Mouse (Mus musculus) brown adipose tissue, adult 24 weeks (tissue): ENCODE data around the gene Cep128. TPM values are rescaled to one million over a fixed set of nuclear protein-coding genes. Genes with fewer than 3 reads are reported as not detected.
"Not testable (repeated sequence)": the region's sequence is repeated elsewhere in the genome, so short reads cannot be mapped to it uniquely, and the experiment has no call there.

Experiments used
- H3K27ac ChIP-seq: fragments of 200-500 bp; replicated peaks from 2 replicates; pipeline ENCODE4 v1.5.1; 2012; ENCODE audit warnings: low read depth, mild to moderate bottlenecking, low read length
- H3K4me1 ChIP-seq: fragments of 200-500 bp; 2 replicates; pipeline ENCODE4 v1.6.1; 2012; ENCODE audit warnings: low read length, mixed read lengths; ENCODE audit not compliant: control insufficient read depth, insufficient read depth, insufficient read length
- H3K4me3 ChIP-seq: fragments of 200-500 bp; 2 replicates; pipeline ENCODE4 v1.5.1; 2012; ENCODE audit warnings: low read depth, mild to moderate bottlenecking, low read length, moderate library complexity; ENCODE audit not compliant: insufficient read depth
- polyA plus RNA-seq: library from polyadenylated mRNA; stranded (reverse); fragments of >200 nt; gene quantifications from 2 replicates; pipeline ENCODE4 v1.2.4, GENCODE M21; 2012; ENCODE audit not compliant: missing spikeins, insufficient read depth, insufficient read length

Gene Cep128
- polyA plus RNA-seq, 1 experiment: 2.7 TPM

- Histone ChIP-seq H3K4me1 (peaks cover 2% of the 10 kb centered on the region; the same call in 1 of the 2 replicates), H3K27ac (no peak overlapping the region), H3K4me3 (no peak overlapping the region)
These were observed 357.1 kb downstream of the Cep128 start for GRCm38 (mm10) chr12:91027100-91027499.

- no peaks in the 10 kb centered on the region for H3K4me1 ChIP-seq
- H3K27ac ChIP-seq: no peak overlapping the region
- H3K4me3 ChIP-seq: no peak overlapping the region
These were observed 369.1 kb downstream of the Cep128 start for GRCm38 (mm10) chr12:91015075-91015474.

- Histone ChIP-seq H3K4me3 (no peak overlapping the region), H3K4me1 (no peaks in the 10 kb centered on the region), H3K27ac (no peak overlapping the region)
These were observed 371.2 kb downstream of the Cep128 start for GRCm38 (mm10) chr12:91013043-91013442.

- H3K27ac ChIP-seq: no peak overlapping the region
- H3K4me1 ChIP-seq: no peaks in the 10 kb centered on the region
- H3K4me3 ChIP-seq: no peak overlapping the region
These were observed 372.0 kb downstream of the Cep128 start for GRCm38 (mm10) chr12:91012184-91012583.

DNA sequence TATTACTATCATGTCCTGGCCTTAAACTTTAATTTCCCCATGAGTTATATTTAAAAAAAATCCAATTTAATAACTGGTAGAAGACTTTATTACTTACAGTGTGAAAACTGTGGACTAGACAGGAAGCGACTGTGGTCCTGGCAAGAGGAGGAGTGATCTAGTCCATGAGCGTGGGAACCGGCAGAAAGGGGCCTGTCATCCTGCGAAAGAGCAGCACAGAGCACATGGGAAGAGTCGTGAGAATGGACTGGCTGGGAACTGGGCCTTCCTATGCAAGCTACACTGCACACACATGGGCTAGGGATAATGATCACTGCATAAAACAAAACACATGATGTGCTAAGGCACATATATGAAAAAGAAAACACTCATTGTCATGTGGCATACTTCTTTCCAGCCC is 375.5 kb downstream of the Cep128 start:
- no peak overlapping the region for H3K4me3 ChIP-seq
- H3K27ac ChIP-seq: no peak overlapping the region
- no peaks in the 10 kb centered on the region for H3K4me1 ChIP-seq

DNA sequence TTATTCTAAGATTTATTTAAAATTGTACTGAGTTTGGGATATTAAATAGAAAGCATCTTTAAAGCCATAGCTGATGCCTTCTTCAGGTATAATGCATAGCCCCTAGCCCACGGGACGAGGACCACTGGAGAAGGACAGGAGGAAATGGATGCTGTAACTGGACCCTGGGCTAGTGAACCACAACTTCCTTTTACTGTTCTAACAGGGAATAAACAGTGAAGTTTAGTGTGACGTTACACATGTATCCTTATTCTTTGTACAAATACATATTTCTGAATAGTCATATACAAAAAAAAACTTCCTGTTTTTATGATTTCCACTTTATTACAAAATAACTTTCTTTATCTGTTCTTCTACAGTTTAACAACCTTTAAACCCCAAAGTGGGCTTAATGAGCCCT is 376.0 kb downstream of the Cep128 start:
- Histone ChIP-seq H3K4me3 (no peak overlapping the region), H3K4me1 (no peaks in the 10 kb centered on the region), H3K27ac (no peak overlapping the region)

GRCm38 (mm10) chr12:90997539-90997938 is 386.7 kb downstream of the Cep128 start:
- H3K27ac ChIP-seq: no peak overlapping the region
- no peak overlapping the region for H3K4me3 ChIP-seq
- H3K4me1 ChIP-seq: no peaks in the 10 kb centered on the region

DNA sequence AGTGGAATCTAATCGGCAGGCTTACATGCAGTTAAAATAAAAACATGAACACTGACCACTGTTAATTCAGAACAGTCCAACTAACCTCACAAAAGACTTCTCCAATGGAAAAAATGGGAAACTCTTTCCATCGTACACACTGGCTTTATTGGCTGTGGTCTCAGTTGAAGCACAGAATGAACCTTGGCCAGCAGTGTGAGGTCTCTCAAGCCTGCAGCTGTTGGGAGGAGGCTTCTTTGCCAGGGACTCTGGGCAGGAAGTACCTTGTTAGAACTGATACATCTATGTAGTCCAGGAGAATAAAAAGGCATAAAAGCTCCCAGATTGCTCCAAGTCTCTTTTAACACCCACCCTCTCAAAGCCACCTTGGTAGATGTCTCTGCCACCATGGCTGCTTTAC is 390.9 kb downstream of the Cep128 start:
- Histone ChIP-seq H3K27ac (no peak overlapping the region), H3K4me1 (no peaks in the 10 kb centered on the region), H3K4me3 (no peak overlapping the region)

DNA sequence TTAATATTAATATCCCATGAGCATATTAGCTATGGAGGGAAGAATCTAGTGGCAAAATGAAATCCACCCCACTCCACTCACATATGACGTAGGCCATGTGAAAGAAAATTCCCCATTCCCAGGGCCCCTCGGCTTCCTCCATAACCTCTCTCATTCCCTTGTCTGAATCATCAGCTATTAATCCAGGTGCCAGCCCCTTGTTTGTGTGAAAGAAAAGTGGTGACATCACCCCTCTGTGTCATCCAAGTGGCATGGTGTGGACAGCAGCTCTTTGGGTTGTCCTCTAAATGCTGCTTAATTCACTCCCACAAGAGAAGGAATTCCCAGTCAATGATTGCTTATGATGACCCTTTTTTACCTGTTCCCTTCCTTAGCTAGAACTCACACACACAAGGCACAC is 396.4 kb downstream of the Cep128 start:
- Histone ChIP-seq H3K4me1 (no peaks in the 10 kb centered on the region), H3K27ac (no peak overlapping the region), H3K4me3 (no peak overlapping the region)

- Histone ChIP-seq H3K27ac (no peak overlapping the region), H3K4me1 (no peaks in the 10 kb centered on the region), H3K4me3 (no peak overlapping the region)
These were observed 396.9 kb downstream of the Cep128 start for GRCm38 (mm10) chr12:90987259-90987658.

DNA sequence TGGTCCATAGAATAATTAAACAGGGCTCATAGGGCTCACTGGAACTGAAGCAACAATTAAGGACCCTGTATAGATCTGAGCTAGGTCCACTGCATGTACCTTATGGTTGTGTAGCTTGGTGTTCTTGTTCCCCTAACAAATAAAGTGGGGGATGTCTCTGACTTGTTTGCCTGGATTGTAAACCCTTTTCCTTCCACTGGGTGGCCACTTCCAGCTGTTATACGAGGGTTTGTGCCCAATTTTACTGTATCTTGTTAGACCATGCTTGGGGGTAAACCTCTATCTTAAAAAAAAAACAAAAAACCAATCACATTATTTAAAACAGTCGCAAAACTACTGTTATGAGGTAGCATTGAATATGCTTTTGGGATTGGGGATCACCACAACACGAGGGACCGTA is 402.2 kb downstream of the Cep128 start:
- H3K4me3 ChIP-seq: no peak overlapping the region
- no peak overlapping the region for H3K27ac ChIP-seq
- no peaks in the 10 kb centered on the region for H3K4me1 ChIP-seq

GRCm38 (mm10) chr12:90976406-90976805 is 407.8 kb downstream of the Cep128 start:
- H3K4me3 ChIP-seq: not testable (repeated sequence)

GRCm38 (mm10) chr12:90975429-90975828 is 408.8 kb downstream of the Cep128 start:
- no peak overlapping the region for H3K27ac ChIP-seq
- H3K4me1 ChIP-seq: no peaks in the 10 kb centered on the region
- no peak overlapping the region for H3K4me3 ChIP-seq

More at GRCm38 (mm10) chr12:90976406-90976805, 407.8 kb downstream of the Cep128 start:
- not testable (repeated sequence) for H3K27ac ChIP-seq, H3K4me1 ChIP-seq

DNA sequence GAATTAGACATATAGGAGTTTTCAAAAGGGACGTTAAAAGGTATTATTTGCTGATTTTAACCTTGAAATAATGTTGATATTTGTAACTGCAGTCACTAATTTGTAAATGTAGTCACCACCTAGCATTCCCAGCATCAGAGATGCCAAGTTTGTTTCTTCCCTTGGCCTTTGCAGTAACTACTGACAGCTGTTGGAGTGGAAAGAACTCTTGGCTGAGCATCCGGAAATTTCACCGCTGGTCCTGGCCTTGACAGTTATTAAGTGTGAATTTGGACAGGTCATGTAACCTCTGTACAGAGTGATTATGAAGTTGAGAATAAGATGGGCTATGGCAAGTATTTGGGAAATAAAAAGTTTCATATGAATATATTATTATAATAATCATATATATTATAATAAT is 413.1 kb downstream of the Cep128 start:
- Histone ChIP-seq H3K27ac (no peak overlapping the region), H3K4me3 (no peak overlapping the region), H3K4me1 (no peaks in the 10 kb centered on the region)

GRCm38 (mm10) chr12:90961386-90962017 is 422.7 kb downstream of the Cep128 start:
- Histone ChIP-seq H3K27ac (no peak overlapping the region), H3K4me3 (no peak overlapping the region), H3K4me1 (no peaks in the 10 kb centered on the region)

- Histone ChIP-seq H3K4me1 (no peaks in the 10 kb centered on the region), H3K27ac (no peak overlapping the region), H3K4me3 (no peak overlapping the region)
These were observed 429.3 kb downstream of the Cep128 start for GRCm38 (mm10) chr12:90954740-90955473.
